Mouse (Mus musculus) C3H10T1/2 (cell line): ENCODE data around the gene BC052040. TPM values are rescaled to one million over a fixed set of nuclear protein-coding genes. Genes with fewer than 3 reads are reported as not detected.

ENCODE experiments used
- polyA plus RNA-seq, 2 experiments: library from polyadenylated mRNA; unstranded; fragments of >200 nt; fragmentation: generic; extraction: Trizol; gene quantifications; one replicate each; pipeline ENCODE4 v1.2.1; 2012; ENCODE audit warnings: missing spikeins in 2 of 2

Gene BC052040
- 1 to 10 TPM; 1.8 to 7.0 TPM for polyA plus RNA-seq

DNA sequence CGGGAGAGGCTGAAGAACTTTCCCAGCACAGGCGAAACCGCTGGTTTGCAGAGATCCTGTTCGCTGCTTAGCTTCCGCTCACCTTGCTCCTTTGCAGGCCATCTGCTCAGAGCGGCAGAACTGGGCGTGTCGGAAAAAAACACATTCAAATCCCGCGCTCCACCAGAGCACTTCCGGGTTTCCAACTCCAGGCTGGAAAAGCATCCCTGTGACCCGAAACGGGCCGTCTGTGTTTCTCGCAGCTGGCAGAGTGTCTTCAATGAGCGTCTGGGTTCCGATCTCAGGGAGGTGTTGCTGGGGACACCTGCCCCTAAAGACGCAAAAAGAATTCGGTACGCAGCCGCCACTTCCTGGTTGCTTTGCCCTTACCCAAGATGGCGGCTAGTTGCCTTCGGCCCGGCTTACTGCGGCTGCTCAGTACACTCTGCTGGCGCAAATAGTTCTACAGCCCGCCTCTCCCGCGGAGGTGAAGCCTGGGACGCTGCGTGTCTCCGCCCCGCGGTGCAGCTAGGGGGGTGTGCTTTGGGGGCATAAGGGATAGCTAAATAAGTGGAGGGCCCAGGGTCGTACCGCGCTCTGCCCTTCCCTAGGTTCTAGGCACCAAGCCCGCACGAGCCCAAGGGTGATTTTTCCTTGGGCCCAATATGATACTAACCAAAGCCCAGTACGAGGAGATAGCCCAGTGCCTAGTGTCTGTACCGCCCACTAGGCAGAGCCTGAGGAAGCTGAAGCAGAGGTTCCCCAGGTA lies at the start of gene BC052040:
TSS of gene BC052040 (plus strand) at position 476 of the 748 bp plus-strand sequence.

